Mouse (Mus musculus) myocyte (in vitro differentiated cells): ENCODE measurements around the gene Hoxd1.

ENCODE experiments used
- E2F4 ChIP-seq: IDR thresholded peaks from one replicate; pipeline ENCODE4 v1.6.1; 2011; ENCODE audit warnings: mild to moderate bottlenecking, control low read depth, moderate library complexity; ENCODE audit not compliant: insufficient read depth
- MYOD1 ChIP-seq, 3 experiments: IDR thresholded peaks; one replicate each; pipeline ENCODE4 v1.6.1; 2011; ENCODE audit warnings: control low read depth in 2 of 3, low read depth in 2 of 3, mild to moderate bottlenecking in 2 of 3, moderate library complexity in 1 of 3; ENCODE audit not compliant: insufficient read length in 2 of 3, control insufficient read depth in 1 of 3
- MYOG ChIP-seq, 3 experiments: IDR thresholded peaks; one replicate each; pipeline ENCODE4 v1.6.1; 2011; ENCODE audit warnings: control low read depth in 2 of 3, low read depth in 2 of 3, mild to moderate bottlenecking in 2 of 3; ENCODE audit not compliant: insufficient read length in 2 of 3, control insufficient read depth in 1 of 3, insufficient read depth in 1 of 3
- POLR2A ChIP-seq: IDR thresholded peaks from one replicate; pipeline ENCODE4 v1.6.1; 2011; ENCODE audit warnings: low read depth, mild to moderate bottlenecking, control low read depth, moderate library complexity; ENCODE audit not compliant: insufficient read length
- POLR2AphosphoS2 ChIP-seq: IDR thresholded peaks from one replicate; pipeline ENCODE4 v1.6.1; 2011; ENCODE audit warnings: low read depth, control low read depth; ENCODE audit not compliant: insufficient read length
- USF1 ChIP-seq: IDR thresholded peaks from one replicate; pipeline ENCODE4 v1.6.1; 2011; ENCODE audit warnings: low read depth, mild to moderate bottlenecking, control low read depth, moderate library complexity

- TF ChIP-seq MYOG (IDR thresholded peaks at IDR 0.05; ENCODE audit: control insufficient read depth in 1 of 3, insufficient read depth in 1 of 3, insufficient read length in 2 of 3, low read depth in 2 of 3): no peak
- no peak for TF ChIP-seq POLR2A
- TF ChIP-seq E2F4: no peak
- no peak for TF ChIP-seq USF1
- TF ChIP-seq MYOD1 (IDR thresholded peaks at IDR 0.05; ENCODE audit: control insufficient read depth in 1 of 3, insufficient read length in 2 of 3, low read depth in 2 of 3): no peak
- TF ChIP-seq POLR2AphosphoS2: no peak
Measured at GRCm38 (mm10) chr2:74750731-74751250, 12.0 kb upstream of the Hoxd1 start.
